Mouse (Mus musculus) brain, embryonic 14.5 days (tissue): ENCODE measurements around the gene Telo2.

Experiments used
- CTCF ChIP-seq: fragments of 200-500 bp; IDR thresholded peaks from 2 replicates; pipeline ENCODE4 v1.5.1; 2012; ENCODE audit warnings: inconsistent platforms, mild to moderate bottlenecking, moderate library complexity, borderline replicate concordance; ENCODE audit not compliant: insufficient read depth, insufficient read length; ENCODE audit errors: extremely low read depth
- POLR2A ChIP-seq: fragments of 200-500 bp; IDR thresholded peaks from 2 replicates; pipeline ENCODE4 v1.6.1; 2012; ENCODE audit warnings: mild to moderate bottlenecking, inconsistent platforms, borderline replicate concordance; ENCODE audit not compliant: poor library complexity, insufficient read depth, insufficient read length, severe bottlenecking; ENCODE audit errors: extremely low read depth

DNA sequence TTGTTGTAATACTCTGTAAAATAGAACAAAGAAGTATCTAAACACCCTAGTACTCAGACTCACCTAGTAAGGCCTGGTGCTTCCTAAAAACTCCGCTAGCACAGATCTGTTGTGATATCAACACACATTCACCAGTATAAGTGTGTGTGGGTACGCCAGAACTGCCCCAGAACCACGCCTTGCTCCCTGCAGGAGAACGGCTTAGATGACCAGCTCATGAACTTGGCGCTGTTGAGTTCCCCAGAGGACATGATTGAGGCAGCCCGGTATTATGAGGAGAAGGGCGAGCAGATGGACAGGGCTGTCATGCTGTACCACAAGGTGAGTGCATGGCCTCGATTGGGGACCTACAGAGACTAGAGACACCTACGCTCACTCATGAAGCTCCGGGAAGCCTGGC lies 25.3 kb downstream of the Telo2 start:
- TF ChIP-seq POLR2A (no peak), CTCF (no peak)
